Mouse (Mus musculus) G1E (cell line): ENCODE results near the gene Nefh.

Source experiments
- CTCF ChIP-seq: IDR thresholded peaks from 2 replicates; pipeline ENCODE4 v1.5.1; 2012; ENCODE audit warnings: low read depth, low read length, inconsistent platforms, mixed read lengths
- GATA1 ChIP-seq: IDR thresholded peaks from 2 replicates; pipeline ENCODE4 v1.6.1; 2012; ENCODE audit warnings: borderline replicate concordance, low read length, inconsistent platforms, mixed read lengths

DNA sequence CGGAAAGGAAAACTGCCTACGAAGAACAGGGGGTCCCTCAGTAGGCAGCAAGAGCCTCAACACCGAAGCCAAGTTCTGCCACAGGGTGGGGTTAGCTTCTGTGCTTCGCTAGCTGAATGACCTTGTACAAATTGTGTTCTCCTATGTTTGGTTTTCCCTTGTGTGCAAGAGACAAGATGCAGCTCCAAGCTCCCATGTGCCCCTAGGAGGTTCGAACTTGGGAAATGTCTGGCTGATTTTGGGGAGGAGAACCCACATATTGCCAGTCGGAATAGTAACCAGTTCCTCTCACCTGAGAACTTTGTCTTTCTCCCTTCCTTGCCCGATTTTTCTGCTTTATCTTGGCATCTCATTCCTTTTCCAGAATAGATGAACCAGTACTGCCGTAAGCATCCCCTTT lies 928 bp upstream of the Nefh start:
- TF ChIP-seq GATA1, result no peak
- TF ChIP-seq CTCF, result no peak
